Mouse (Mus musculus) hindbrain, embryonic 13.5 days (tissue): ENCODE measurements around the gene Lsm3. TPM values are rescaled to one million over a fixed set of nuclear protein-coding genes. Genes with fewer than 3 reads are reported as not detected.

ENCODE experiments used
- ATAC-seq: fragments of 200-750 bp; cut with Nextera tagmentation; 2 replicates; pipeline ENCODE4 v1.8.0; 2017; ENCODE audit warnings: moderate TSS enrichment; ENCODE audit not compliant: low FRiP score
- H3K27ac ChIP-seq: fragments of 300-500 bp; sonication (generic); 2 replicates; pipeline ENCODE4 v1.5.1; 2015; ENCODE audit warnings: inconsistent platforms, mild to moderate bottlenecking, moderate library complexity
- H3K27me3 ChIP-seq: fragments of 300-500 bp; sonication (generic); 2 replicates; pipeline ENCODE4 v1.6.1; 2015; ENCODE audit warnings: mild to moderate bottlenecking, inconsistent platforms
- H3K36me3 ChIP-seq: fragments of 300-500 bp; sonication (generic); 2 replicates; pipeline ENCODE4 v1.6.1; 2015; ENCODE audit warnings: mild to moderate bottlenecking, inconsistent platforms
- H3K4me1 ChIP-seq: fragments of 300-500 bp; sonication (generic); replicated peaks from 2 replicates; pipeline ENCODE4 v1.6.1; 2015; ENCODE audit warnings: inconsistent platforms
- H3K4me2 ChIP-seq: fragments of 300-500 bp; sonication (generic); 2 replicates; pipeline ENCODE4 v1.6.1; 2015; ENCODE audit warnings: inconsistent platforms, mild to moderate bottlenecking, moderate library complexity
- H3K4me3 ChIP-seq: fragments of 300-500 bp; sonication (generic); 2 replicates; pipeline ENCODE4 v1.5.1; 2015; ENCODE audit warnings: mild to moderate bottlenecking, inconsistent platforms
- H3K9ac ChIP-seq: fragments of 300-500 bp; sonication (generic); 2 replicates; pipeline ENCODE4 v1.6.1; 2015; ENCODE audit warnings: mild to moderate bottlenecking, inconsistent platforms
- H3K9me3 ChIP-seq: fragments of 300-500 bp; sonication (generic); 2 replicates; pipeline ENCODE4 v1.6.1; 2016; ENCODE audit warnings: inconsistent platforms
- WGBS: fragments of 180-500 bp; shearing (Covaris S2); methylation state at CpG from one replicate; pipeline ENCODE4 v1.1.7; 2015; 5-methylcytosine and 5-hydroxymethylcytosine counted together
- polyA plus RNA-seq: library from polyadenylated mRNA; unstranded; fragments of >200 nt; fragmentation: Nextera tagmentation; extraction: Ambion mirVana; gene quantifications from 2 replicates; pipeline ENCODE4 v1.2.1, GENCODE M21; 2015

Lsm3 gene
- polyA plus RNA-seq, 1 experiment from 2014 or later: 162 TPM

- H3K4me2 ChIP-seq: no peak overlapping the region
- no peaks in the 10 kb centered on the region for H3K4me1 ChIP-seq
- WGBS: 78% methylated on average over 9 of the region's 9 CpGs
- H3K27me3 ChIP-seq: no peaks in the 10 kb centered on the region
- ATAC-seq: no peak
- no peak overlapping the region for H3K4me3 ChIP-seq
- no peaks in the 10 kb centered on the region for H3K36me3 ChIP-seq
- no peaks in the 10 kb centered on the region for H3K9me3 ChIP-seq
- H3K9ac ChIP-seq: no peak overlapping the region
- H3K27ac ChIP-seq: no peak overlapping the region
Observed at GRCm38 (mm10) chr6:91566407-91566806, 50.7 kb downstream of the Lsm3 start.

Other genes starting within 250 kb of the Lsm3 start
- gene Wnt7a, start 104.6 kb upstream of the Lsm3 start, polyA plus RNA-seq: 10.5 and 11.5 TPM in 2 replicates
- gene Chchd4, start 42.4 kb upstream of the Lsm3 start, polyA plus RNA-seq: 29.9 and 30.4 TPM in 2 replicates
- gene Tmem43, start 42.2 kb upstream of the Lsm3 start, polyA plus RNA-seq: 43.5 and 44.3 TPM in 2 replicates
- gene Xpc, start within 50 bp of the Lsm3 start, polyA plus RNA-seq: 22.2 and 24.8 TPM in 2 replicates
- 91.0 and 98.3 TPM in 2 replicates for gene Slc6a6, start 168.1 kb downstream of the Lsm3 start, polyA plus RNA-seq